Mouse (Mus musculus) adrenal gland, postnatal 0 days (tissue): ENCODE data around the gene Gm7030. TPM values are rescaled to one million over a fixed set of nuclear protein-coding genes. Genes with fewer than 3 reads are reported as not detected.

Experiments used
- polyA plus RNA-seq: library from polyadenylated mRNA; unstranded; fragments of >200 nt; fragmentation: Nextera tagmentation; extraction: Ambion mirVana; gene quantifications from 2 replicates; pipeline ENCODE4 v1.2.1, GENCODE M21; 2015

The Gm7030 gene
- not detected in 2 replicates for polyA plus RNA-seq

GRCm38 (mm10) chr17:36128968-36129817 is at the start of gene Gm7030:
TSS of gene Gm7030 (minus strand) at chr17:36129425.

GRCm38 (mm10) chr17:36168039-36168652 is 38.9 kb upstream of the Gm7030 start, which contains the start of gene Gm8909:
TSS of gene Gm8909 (minus strand) at chr17:36168537.

GRCm38 (mm10) chr17:36121352-36122020 is 7.7 kb downstream of the Gm7030 start, which contains the start of gene Gm19684:
TSS of gene Gm19684 (plus strand) at chr17:36121678.

Other genes with a start within 250 kb of the Gm7030 start
- gene Dhx16, start 249.6 kb downstream of the Gm7030 start, polyA plus RNA-seq = 16.3 and 22.6 TPM in 2 replicates
- 13.8 and 19.1 TPM in 2 replicates for gene 2310061I04Rik, start 232.0 kb downstream of the Gm7030 start, polyA plus RNA-seq
- 33.6 and 43.3 TPM in 2 replicates for gene Atat1, start 219.3 kb downstream of the Gm7030 start, polyA plus RNA-seq
- gene Mrps18b, start 213.0 kb downstream of the Gm7030 start, polyA plus RNA-seq = 48.8 and 78.3 TPM in 2 replicates
- 14.8 and 22.8 TPM in 2 replicates for gene Ppp1r10, start 213.0 kb downstream of the Gm7030 start, polyA plus RNA-seq
- 50.8 and 70.0 TPM in 2 replicates for gene Abcf1, start 159.7 kb downstream of the Gm7030 start, polyA plus RNA-seq
- gene Gnl1, start 149.6 kb downstream of the Gm7030 start, polyA plus RNA-seq = 32.3 and 38.9 TPM in 2 replicates
- gene Prr3, start 149.2 kb downstream of the Gm7030 start, polyA plus RNA-seq = 19.0 and 23.8 TPM in 2 replicates
- 2.0 and 2.2 TPM in 2 replicates for gene H2-T24, start 108.9 kb downstream of the Gm7030 start, polyA plus RNA-seq
- 47.7 and 51.8 TPM in 2 replicates for gene H2-T23, start 96.6 kb downstream of the Gm7030 start, polyA plus RNA-seq
- gene H2-T22, start 86.7 kb downstream of the Gm7030 start, polyA plus RNA-seq = 27.9 and 31.3 TPM in 2 replicates
- not detected in 2 replicates for gene Gm6034, start 86.5 kb downstream of the Gm7030 start, polyA plus RNA-seq
- 0.47 TPM in 1 of 2 replicates, not detected in the other for gene Gm11127, start 71.1 kb downstream of the Gm7030 start, polyA plus RNA-seq
- not detected in 2 replicates for gene Gm19684, start 7.7 kb downstream of the Gm7030 start, polyA plus RNA-seq
- gene Gm8909, start 39.1 kb upstream of the Gm7030 start, polyA plus RNA-seq = 0.16 TPM in 1 of 2 replicates, not detected in the other
- 0.08 TPM in 1 of 2 replicates, not detected in the other for gene H2-T3, start 60.9 kb upstream of the Gm7030 start, polyA plus RNA-seq
- 117 and 125 TPM in 2 replicates for gene Rpp21, start 128.6 kb upstream of the Gm7030 start, polyA plus RNA-seq
- gene Trim39, start 142.8 kb upstream of the Gm7030 start, polyA plus RNA-seq = 9.3 and 9.9 TPM in 2 replicates
- not detected in 2 replicates for gene H2-M10.2, start 157.1 kb upstream of the Gm7030 start, polyA plus RNA-seq
- not detected in 2 replicates for gene H2-M10.1, start 196.7 kb upstream of the Gm7030 start, polyA plus RNA-seq
- not detected in 2 replicates for gene H2-M10.3, start 239.0 kb upstream of the Gm7030 start, polyA plus RNA-seq